Mouse (Mus musculus) heart, adult 9 months (tissue): ENCODE measurements at regions not wholly inside any gene's neighbourhood (a gene's known extent, or its start where the extent isn't known, plus 50 kb on each side); places are given as distances from the start of the nearest gene placed in this dataset.

ENCODE experiments used
- DNase-seq, 2 experiments: peaks; one replicate each; pipeline ENCODE4 v3.0.0; 2022; ENCODE audit warnings: low spot score in 2 of 2

- peak; percentile 32 to 79 for DNase-seq
These were observed 96.7 kb downstream of the 1500009L16Rik start for GRCm38 (mm10) chr10:83819266-83819949.

- no peak for DNase-seq
These were observed 97.2 kb downstream of the 1500009L16Rik start for GRCm38 (mm10) chr10:83819950-83820275.

DNA sequence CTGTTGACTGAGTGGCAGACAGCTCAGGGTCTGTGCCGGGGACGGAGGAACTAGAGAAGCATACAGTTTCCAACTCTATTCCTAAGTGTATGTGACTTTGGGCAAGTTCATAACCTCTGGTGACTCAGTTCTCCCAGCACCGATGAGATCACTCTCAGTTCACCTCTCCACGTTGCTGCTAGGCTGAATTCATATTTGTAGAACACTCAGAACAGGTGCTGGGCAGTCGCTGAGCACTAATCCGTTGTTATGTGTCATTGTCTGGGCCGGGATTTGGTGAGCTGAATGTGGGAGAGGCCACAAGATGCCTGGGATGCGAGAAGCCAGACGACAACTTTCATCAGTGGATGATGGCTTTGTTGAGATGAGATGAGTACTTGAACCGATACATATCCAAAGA lies 98.4 kb downstream of the 1500009L16Rik start:
- DNase-seq: no peak

- DNase-seq: no peak
These were observed 103.4 kb downstream of the 1500009L16Rik start for GRCm38 (mm10) chr10:83826105-83826504.

GRCm38 (mm10) chr10:83836351-83836750 lies 113.7 kb downstream of the 1500009L16Rik start:
- no peak for DNase-seq

GRCm38 (mm10) chr10:83840226-83840625 lies 117.6 kb downstream of the 1500009L16Rik start:
- DNase-seq: no peak

DNA sequence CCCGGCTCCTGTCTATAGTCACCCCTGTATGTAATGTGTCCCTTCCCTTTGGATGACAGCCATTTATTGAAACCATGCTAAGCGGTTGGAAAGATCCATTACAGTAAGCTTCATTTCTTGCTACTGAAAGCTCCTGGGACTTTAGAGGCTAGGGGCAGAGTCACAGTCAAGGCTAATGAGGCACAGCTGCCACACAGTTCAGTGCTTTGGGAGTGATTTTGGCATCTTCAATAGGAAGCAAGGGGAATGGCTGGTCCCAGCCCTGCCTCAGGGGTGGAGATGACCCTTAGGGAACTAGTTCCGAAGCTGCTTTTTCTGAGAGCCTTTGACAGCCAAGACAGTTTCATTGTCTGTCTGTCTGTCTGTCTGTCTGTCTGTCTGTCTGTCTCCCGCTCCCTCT lies 128.2 kb downstream of the 1500009L16Rik start:
- DNase-seq: peak in 1 of 2 experiments; percentile 37

- DNase-seq: no peak
These were observed 129.5 kb downstream of the 1500009L16Rik start for GRCm38 (mm10) chr10:83852194-83852593.

DNA sequence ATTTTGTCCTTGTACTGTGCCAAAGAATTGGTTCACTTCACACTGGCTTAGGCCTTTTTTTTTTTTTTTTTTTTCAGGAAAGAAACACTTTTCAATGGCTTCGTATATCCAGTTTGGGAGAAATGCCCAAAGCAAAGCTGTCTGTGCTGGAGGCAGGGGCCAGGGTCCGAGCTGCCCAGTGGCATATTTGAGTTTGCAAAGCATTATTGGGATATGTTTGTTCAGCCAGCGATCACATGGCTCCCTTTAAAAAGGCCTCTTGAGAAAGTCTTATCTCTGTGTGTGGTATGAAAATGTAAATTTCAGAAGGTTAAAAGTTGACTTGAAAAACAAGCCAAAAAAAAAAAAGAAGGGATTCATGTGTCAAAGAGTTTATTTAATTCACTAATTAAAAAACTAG lies 130.1 kb downstream of the 1500009L16Rik start:
- DNase-seq: no peak

- DNase-seq: peak; percentile 52 to 66
These were observed 135.3 kb downstream of the 1500009L16Rik start for GRCm38 (mm10) chr10:83857794-83858442.

DNA sequence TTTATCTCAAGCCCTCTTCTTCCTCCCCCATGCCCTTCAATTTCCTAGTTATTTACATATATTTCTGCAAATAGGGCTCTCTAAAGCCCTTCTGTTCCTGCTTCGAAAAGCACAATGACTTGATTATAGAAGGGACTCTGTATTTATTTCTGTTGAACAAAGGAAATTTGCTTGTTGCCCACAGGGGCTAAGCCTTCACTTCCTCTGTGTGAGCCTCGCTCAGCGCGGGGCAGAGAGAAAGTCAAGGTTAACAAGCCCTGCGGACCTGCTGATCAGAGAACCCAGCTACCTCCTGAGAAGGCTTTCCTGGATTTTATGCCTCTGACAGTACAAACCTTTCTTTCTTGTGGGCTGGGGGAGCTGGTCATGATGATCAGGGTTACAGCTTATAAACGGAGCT lies 136.0 kb downstream of the 1500009L16Rik start:
- no peak for DNase-seq

DNA sequence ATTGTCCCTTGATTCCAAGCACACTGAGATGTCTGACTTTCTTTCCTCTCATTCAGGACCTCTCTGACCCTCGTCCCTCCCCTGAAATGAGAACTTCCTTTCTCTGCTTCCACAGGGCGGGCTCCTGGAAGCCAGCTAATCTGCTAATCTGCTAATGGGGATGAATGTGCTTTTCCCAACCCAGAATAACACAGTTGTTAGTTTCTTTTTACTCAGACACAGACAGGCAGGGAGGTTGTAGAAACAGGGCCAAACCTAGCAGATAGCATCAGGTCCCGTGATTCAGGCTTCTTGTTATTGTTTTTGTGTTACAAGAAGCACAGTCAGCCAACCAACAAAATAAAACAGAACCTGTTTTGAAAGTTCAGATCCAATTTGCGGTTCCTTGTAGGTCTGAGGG lies 137.0 kb downstream of the 1500009L16Rik start:
- DNase-seq: peak; percentile 60 to 79

GRCm38 (mm10) chr10:83861574-83862190 lies 139.0 kb downstream of the 1500009L16Rik start:
- DNase-seq: peak; percentile 24 to 35

- DNase-seq: no peak
These were observed 141.9 kb downstream of the 1500009L16Rik start for GRCm38 (mm10) chr10:83864591-83864990.

- peak; percentile 51 to 76 for DNase-seq
These were observed 143.3 kb downstream of the 1500009L16Rik start for GRCm38 (mm10) chr10:83865929-83866328.

- peak; percentile 82 to 93 for DNase-seq
These were observed 149.2 kb downstream of the 1500009L16Rik start for GRCm38 (mm10) chr10:83871736-83872400.

DNA sequence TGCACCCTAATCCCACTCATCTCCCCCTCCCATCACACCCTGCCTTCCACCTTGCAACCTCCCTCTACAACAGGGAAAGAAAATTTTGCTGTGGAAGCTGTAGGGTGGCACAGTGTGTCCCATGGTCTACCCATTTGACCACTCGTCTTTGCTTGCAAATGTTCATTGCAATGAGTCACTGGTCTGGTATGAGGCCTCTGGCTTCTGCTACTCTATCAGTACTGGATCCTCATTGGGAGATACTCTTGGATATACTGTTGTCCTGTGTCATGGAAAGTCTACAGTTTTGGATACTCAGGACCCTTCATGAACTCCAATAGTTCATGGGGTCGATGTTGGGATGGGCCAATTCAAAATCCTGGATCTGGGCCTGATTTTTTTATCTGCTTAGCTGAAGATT lies 156.1 kb downstream of the 1500009L16Rik start:
- DNase-seq: no peak

GRCm38 (mm10) chr10:83882119-83882890 lies 159.6 kb downstream of the 1500009L16Rik start:
- DNase-seq: no peak

DNA sequence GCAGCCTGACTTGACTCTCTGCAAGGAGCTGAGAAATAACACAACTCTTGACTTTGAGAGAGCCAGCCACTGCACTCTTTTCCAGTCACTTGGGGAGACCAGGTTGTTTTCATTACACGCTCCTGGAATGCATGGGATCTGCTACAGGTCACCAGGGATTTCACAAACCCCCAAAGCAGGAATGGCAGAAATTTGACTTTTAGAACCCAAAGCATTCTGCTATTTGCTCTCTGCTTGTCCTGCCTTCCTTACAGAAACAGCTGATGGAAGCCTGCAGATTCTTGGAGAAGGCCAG lies 160.2 kb downstream of the 1500009L16Rik start:
- no peak for DNase-seq

- no peak for DNase-seq
These were observed 161.9 kb downstream of the 1500009L16Rik start for GRCm38 (mm10) chr10:83884553-83884952.

DNA sequence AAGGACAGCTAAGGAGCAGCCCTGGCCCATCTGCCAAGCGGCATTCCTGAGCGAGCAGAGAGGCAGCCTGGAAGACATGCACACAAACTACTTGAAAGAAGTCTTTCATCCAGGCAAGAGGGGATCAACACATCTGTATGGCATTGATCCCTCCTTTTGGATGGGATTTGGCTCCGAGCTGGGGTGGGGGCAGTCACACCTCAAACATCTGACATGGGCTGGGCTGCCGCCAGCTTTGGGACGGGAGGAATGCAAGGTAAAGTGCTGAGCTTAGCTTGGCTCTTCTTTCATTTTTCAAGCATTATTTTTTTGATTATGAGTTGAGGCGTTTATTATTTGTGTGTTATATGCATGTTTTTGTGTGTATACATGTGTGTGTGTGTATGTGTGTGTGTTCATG lies 165.9 kb downstream of the 1500009L16Rik start:
- DNase-seq: no peak

- DNase-seq: peak; percentile 67 to 72
These were observed 173.1 kb downstream of the 1500009L16Rik start for GRCm38 (mm10) chr10:83895741-83896150.
